Mouse (Mus musculus) testis, adult 2 months (tissue): ENCODE results near the gene Prrt2. TPM values are rescaled to one million over a fixed set of nuclear protein-coding genes. Genes with fewer than 3 reads are reported as not detected.

Source experiments
- H3K27ac ChIP-seq: fragments of 200-500 bp; 2 replicates; pipeline ENCODE4 v1.5.1; 2012; ENCODE audit warnings: low read depth, low read length; ENCODE audit not compliant: control insufficient read depth, insufficient read depth
- H3K27me3 ChIP-seq: fragments of 200-500 bp; 2 replicates; pipeline ENCODE4 v1.6.1; 2012; ENCODE audit warnings: mild to moderate bottlenecking, low read length, moderate library complexity; ENCODE audit not compliant: control insufficient read depth, insufficient read depth
- H3K36me3 ChIP-seq: fragments of 200-500 bp; 2 replicates; pipeline ENCODE4 v1.6.1; 2012; ENCODE audit warnings: mild to moderate bottlenecking, low read length; ENCODE audit not compliant: control insufficient read depth, insufficient read depth
- H3K4me1 ChIP-seq: fragments of 200-500 bp; 2 replicates; pipeline ENCODE4 v1.6.1; 2012; ENCODE audit warnings: low read length; ENCODE audit not compliant: control insufficient read depth, insufficient read depth
- H3K4me3 ChIP-seq: fragments of 200-500 bp; 2 replicates; pipeline ENCODE4 v1.5.1; 2012; ENCODE audit warnings: low read depth, mild to moderate bottlenecking, low read length, moderate library complexity, mixed read lengths; ENCODE audit not compliant: control insufficient read depth
- CTCF ChIP-seq: fragments of 200-500 bp; IDR thresholded peaks from 2 replicates; pipeline ENCODE4 v1.5.1; 2012; ENCODE audit warnings: low read depth, mild to moderate bottlenecking, inconsistent platforms, low read length, moderate library complexity; ENCODE audit not compliant: control insufficient read depth, insufficient read depth, insufficient replicate concordance
- POLR2A ChIP-seq: fragments of 200-500 bp; IDR thresholded peaks from 2 replicates; pipeline ENCODE4 v1.6.1; 2012; ENCODE audit warnings: low read depth, mild to moderate bottlenecking, inconsistent platforms, low read length, moderate library complexity; ENCODE audit not compliant: control insufficient read depth
- polyA plus RNA-seq: library from polyadenylated mRNA; depleted of rRNA; stranded (reverse); fragments of >200 nt; gene quantifications from 2 replicates; pipeline ENCODE4 v1.2.3, GENCODE M21; 2012

The Prrt2 gene
- polyA plus RNA-seq, 1 experiment = 3.4 TPM

DNA sequence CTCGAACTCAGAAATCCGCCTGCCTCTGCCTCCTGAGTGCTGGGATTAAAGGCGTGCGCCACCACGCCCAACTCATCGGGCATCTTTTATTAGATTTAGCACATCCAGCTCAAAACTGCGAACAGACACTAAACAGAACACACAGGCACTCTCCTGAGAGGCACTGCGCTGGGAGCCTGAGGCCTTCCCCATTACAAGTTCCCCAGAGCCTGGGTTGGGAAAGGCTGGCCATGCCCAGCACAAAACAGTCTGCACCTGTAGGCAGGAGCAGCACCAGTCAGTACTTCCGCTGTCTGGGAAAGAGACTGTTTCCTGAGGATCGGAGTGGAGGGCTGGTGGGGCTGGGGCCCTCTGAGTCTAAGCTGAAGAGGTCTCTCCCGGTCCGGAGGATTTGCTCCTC is 6.0 kb downstream of the Prrt2 start:
- no peak overlapping the region for H3K27ac ChIP-seq
- TF ChIP-seq CTCF = no peak
- no peak for TF ChIP-seq POLR2A
- peaks cover 10% of the 10 kb centered on the region for H3K4me1 ChIP-seq
- H3K4me3 ChIP-seq = no peak overlapping the region
- H3K36me3 ChIP-seq = 0 out of 2 replicates have a peak, but pooled peaks cover 1% of the 10 kb centered on the region
- no peaks in the 10 kb centered on the region for H3K27me3 ChIP-seq

DNA sequence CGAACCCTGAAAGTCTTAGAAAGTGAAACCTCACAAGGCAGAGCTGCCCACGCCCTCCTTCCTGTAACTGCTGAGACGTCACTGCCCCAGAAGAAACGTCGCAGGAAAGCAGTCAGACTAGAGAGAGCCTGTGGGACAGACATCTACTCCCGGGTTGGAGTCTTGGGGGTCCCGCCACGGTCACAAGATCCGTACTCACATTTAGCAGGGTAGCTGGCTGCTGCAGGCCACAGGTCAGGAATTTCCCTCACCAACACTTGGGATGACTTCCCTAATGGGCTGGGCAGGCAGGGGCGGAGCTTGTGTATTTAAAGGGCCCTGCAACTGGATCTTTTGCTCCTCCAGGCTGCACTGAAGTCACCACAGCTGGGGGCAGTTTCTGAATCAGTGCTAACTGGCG is 6.7 kb downstream of the Prrt2 start, which contains the start of gene Mvp:
Gene Mvp, minus strand, starts transcription at position 302 of the 400 bp plus-strand sequence.
- no peaks in the 10 kb centered on the region for H3K27me3 ChIP-seq
- 0 out of 2 replicates have a peak, but pooled peaks cover 1% of the 10 kb centered on the region for H3K36me3 ChIP-seq
- peaks cover 8% of the 10 kb centered on the region for H3K4me1 ChIP-seq
- TF ChIP-seq POLR2A (no peak), CTCF (no peak)
- H3K27ac ChIP-seq = peak within 1 kb of the TSS; percentile 59
- H3K4me3 ChIP-seq = peak within 1 kb of the TSS; percentile 83

DNA sequence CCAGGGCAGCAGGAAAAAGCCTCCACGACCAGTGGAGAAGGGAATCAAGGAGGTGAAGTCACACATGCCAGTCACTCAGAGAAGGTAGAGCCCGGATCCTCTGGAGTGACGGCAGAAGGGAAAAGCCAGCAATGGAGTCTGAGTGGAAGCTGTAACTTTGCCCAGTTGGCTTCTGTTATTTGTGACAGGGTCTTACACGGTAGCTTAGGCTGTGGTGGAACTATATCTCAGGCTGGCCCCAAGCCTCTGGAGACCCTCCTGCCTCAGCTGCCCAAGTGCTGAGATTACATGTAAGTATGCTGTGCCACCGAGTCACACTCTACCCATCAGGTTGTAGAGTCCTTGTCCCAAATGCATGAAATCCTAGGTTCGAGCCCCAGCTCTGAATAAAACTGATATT is 7.6 kb downstream of the Prrt2 start:
- H3K27ac ChIP-seq = no peak overlapping the region
- H3K36me3 ChIP-seq = 0 out of 2 replicates have a peak, but pooled peaks cover 1% of the 10 kb centered on the region
- H3K4me3 ChIP-seq = no peak overlapping the region
- TF ChIP-seq POLR2A = no peak
- no peak for TF ChIP-seq CTCF
- no peaks in the 10 kb centered on the region for H3K27me3 ChIP-seq
- peaks cover 11% of the 10 kb centered on the region for H3K4me1 ChIP-seq

DNA sequence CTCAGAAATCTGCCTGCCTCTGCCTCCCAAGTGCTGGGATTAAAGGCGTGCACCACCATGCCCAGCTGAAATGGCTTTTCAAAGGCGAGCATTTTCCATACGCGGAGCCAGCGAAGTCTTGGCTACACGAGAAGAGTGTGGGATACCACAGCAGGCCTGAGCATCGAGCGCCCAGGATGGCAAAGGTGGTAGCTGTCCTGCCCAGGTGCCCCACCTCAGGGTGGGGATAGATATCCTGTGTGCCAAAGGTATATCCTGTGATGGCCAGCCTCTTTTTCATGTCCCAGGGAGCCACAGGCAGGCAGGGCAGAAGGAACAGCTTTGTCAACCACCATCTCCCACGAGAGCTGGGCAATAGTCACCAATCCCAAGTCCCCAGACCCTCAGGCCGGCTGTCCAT is 8.2 kb downstream of the Prrt2 start:
- Histone ChIP-seq H3K4me1 (peaks cover 13% of the 10 kb centered on the region), H3K36me3 (0 out of 2 replicates have a peak, but pooled peaks cover 1% of the 10 kb centered on the region), H3K27me3 (no peaks in the 10 kb centered on the region), H3K27ac (no peak overlapping the region), H3K4me3 (no peak overlapping the region)
- no peak for TF ChIP-seq CTCF
- no peak for TF ChIP-seq POLR2A

DNA sequence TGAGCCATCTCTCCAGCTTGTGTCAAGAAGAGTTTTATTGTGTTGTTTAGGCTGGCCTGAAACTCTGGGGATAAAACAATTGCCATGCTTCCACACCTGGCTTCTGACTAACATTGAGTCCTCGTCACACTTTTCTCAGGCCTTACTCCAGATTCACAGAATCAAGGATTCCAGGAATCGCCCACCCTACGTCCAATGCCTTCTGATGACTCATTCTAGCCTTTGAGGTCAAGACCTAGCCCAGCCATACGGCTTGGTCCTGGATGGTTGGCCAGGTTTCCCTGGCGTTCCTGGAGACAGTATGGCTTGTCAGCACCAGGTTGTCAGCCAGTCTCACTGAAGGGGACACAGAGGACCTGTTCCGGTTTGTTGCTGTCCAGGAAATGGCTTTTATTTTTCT is 8.6 kb downstream of the Prrt2 start:
- 0 out of 2 replicates have a peak, but pooled peaks cover 1% of the 10 kb centered on the region for H3K36me3 ChIP-seq

DNA sequence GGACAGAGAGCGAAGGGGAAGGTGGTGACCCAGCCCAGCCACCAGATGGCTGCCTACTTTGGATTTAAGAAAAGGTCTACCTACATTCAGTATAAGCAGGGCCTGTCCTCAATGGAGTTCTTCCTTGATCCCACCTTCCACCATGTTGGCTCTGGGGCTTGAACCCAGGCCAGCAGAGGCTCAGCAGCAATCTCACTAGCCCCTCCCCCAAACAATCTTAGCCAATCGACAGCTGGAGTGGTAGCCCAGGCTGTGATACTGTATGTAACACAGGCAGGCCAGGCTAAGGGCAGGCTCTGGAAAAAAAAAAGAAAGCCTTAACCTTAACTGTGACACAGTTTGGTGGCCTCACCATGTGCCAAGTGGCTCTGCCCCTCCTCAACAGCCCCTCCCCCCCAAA is 9.3 kb downstream of the Prrt2 start:
- Histone ChIP-seq H3K36me3 (0 out of 2 replicates have a peak, but pooled peaks cover 1% of the 10 kb centered on the region), H3K4me1 (peaks cover 13% of the 10 kb centered on the region), H3K27me3 (no peaks in the 10 kb centered on the region), H3K4me3 (no peak overlapping the region), H3K27ac (no peak overlapping the region)
- no peak for TF ChIP-seq CTCF
- no peak for TF ChIP-seq POLR2A

More for the DNA sequence above, 8.6 kb downstream of the Prrt2 start:
- TF ChIP-seq POLR2A (no peak), CTCF (no peak)
- H3K4me3 ChIP-seq = no peak overlapping the region
- no peak overlapping the region for H3K27ac ChIP-seq
- H3K27me3 ChIP-seq = no peaks in the 10 kb centered on the region
- H3K4me1 ChIP-seq = peaks cover 13% of the 10 kb centered on the region

DNA sequence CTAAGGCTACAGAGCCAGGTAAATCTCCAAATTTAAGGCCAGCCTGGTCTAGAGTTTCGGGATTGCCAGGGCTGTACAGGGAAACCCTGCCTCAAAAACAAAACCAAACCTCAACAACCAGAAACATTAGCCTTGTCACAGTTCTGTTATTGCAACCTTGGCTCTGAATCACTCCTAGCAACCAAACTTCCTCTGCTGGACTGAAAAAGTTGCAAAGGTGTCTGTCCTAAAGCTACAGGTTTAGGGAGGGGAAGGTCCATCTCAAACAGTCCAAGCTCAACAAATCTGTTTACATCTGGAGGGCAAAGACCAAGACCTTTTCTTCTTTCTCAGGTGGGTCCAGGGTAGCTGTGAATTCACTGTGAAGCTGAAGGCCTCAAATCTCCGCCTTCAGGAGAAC is 10.0 kb downstream of the Prrt2 start:
- TF ChIP-seq POLR2A (no peak), CTCF (no peak)

More for the DNA sequence above, 10.0 kb downstream of the Prrt2 start:
- no peak overlapping the region for H3K4me3 ChIP-seq
- no peaks in the 10 kb centered on the region for H3K27me3 ChIP-seq
- H3K4me1 ChIP-seq = peaks cover 7% of the 10 kb centered on the region
- no peak overlapping the region for H3K27ac ChIP-seq
- 0 out of 2 replicates have a peak, but pooled peaks cover 1% of the 10 kb centered on the region for H3K36me3 ChIP-seq
